Mouse (Mus musculus) heart, postnatal 0 days (tissue): ENCODE data around the gene Kdm6b.

Experiments used
- CTCF ChIP-seq: IDR thresholded peaks from 2 replicates; pipeline ENCODE4 v1.5.1; 2016; ENCODE audit warnings: antibody characterized with exemption, control low read depth, low read depth
- EP300 ChIP-seq: IDR thresholded peaks from 2 replicates; pipeline ENCODE4 v1.6.1; 2016; ENCODE audit warnings: antibody characterized with exemption, low read depth

DNA sequence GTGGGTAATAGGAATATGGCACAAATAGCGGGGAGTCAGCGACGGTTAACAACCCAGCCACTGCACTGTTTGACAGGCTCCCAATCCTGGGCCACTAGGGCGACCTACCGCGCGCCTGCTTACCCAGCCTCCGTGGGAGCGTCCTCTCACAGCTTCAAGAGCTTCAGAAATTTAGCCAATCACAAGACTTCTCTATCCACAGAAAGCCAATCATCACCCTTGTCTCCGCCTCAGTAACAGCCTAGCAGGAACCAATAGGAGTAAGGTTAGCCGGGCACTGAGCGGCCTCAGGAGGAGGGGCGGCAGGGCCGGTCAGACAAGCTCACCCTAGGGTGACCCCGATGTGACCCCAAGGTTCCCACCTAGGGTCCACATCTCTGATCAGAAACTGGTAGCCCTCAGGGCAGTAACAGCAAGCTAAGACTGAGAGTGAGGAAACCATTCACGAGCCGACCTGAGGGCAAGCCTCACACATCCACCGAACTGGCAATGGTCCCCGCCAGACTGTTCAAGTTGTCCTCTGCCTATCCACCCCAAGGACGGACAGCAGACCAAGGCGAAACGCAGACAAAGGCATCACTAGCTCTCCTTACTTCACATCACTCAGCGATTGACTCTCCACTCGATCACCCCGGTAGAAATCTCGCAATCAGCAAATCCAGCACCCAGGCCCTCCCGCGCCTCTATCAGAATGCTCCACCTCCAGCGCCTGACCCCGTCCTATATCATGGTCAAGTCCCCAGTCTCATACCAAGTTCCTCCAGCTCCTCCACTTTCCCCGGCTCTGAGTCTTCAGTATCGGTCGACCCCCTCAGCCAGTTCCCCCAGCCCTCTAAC, 4.7 kb downstream of the Kdm6b start:
- TF ChIP-seq CTCF, result no peak; the same call in 1 of the 2 replicates
- 0 out of 2 replicates have a peak, but pooled peaks have one; percentile 15 for TF ChIP-seq EP300
